Mouse (Mus musculus) thymus, adult 2 months (tissue): ENCODE data around the gene Snrk. TPM values are rescaled to one million over a fixed set of nuclear protein-coding genes. Genes with fewer than 3 reads are reported as not detected.
A peak's percentile ranks its signal among the peaks of the same experiment; 100 is the strongest.
"Not testable (repeated sequence)": the region's sequence is repeated elsewhere in the genome, so short reads cannot be mapped to it uniquely, and the experiment has no call there.

Experiments used
- DNase-seq: peaks from one replicate; pipeline ENCODE4 v3.0.0; 2021
- H3K27ac ChIP-seq: fragments of 200-500 bp; 2 replicates; pipeline ENCODE4 v1.5.1; 2012; ENCODE audit warnings: low read length, control low read depth; ENCODE audit not compliant: control insufficient read depth, insufficient read depth
- H3K27me3 ChIP-seq: fragments of 200-500 bp; 2 replicates; pipeline ENCODE4 v1.6.1; 2012; ENCODE audit warnings: mild to moderate bottlenecking, low read length, moderate library complexity, mixed read lengths; ENCODE audit not compliant: control insufficient read depth, insufficient read depth
- H3K36me3 ChIP-seq: fragments of 200-500 bp; 2 replicates; pipeline ENCODE4 v1.6.1; 2012; ENCODE audit warnings: mild to moderate bottlenecking, low read length, moderate library complexity; ENCODE audit not compliant: control insufficient read depth, insufficient read depth
- H3K4me1 ChIP-seq: fragments of 200-500 bp; replicated peaks from 2 replicates; pipeline ENCODE4 v1.6.1; 2012; ENCODE audit warnings: low read length; ENCODE audit not compliant: control insufficient read depth, insufficient read depth
- H3K4me3 ChIP-seq: fragments of 200-500 bp; 2 replicates; pipeline ENCODE4 v1.5.1; 2012; ENCODE audit warnings: mild to moderate bottlenecking, low read length, control low read depth, moderate library complexity; ENCODE audit not compliant: control insufficient read depth, insufficient read depth
- CTCF ChIP-seq: fragments of 200-500 bp; IDR thresholded peaks from 2 replicates; pipeline ENCODE4 v1.5.1; 2012; ENCODE audit warnings: mild to moderate bottlenecking, control low read depth, low read length, moderate library complexity, borderline replicate concordance; ENCODE audit not compliant: control insufficient read depth, poor library complexity, insufficient read depth; ENCODE audit errors: extremely low read depth
- POLR2A ChIP-seq: fragments of 200-500 bp; IDR thresholded peaks from 2 replicates; pipeline ENCODE4 v1.6.1; 2012; ENCODE audit warnings: mild to moderate bottlenecking, low read length, control low read depth, moderate library complexity; ENCODE audit not compliant: control insufficient read depth, poor library complexity, insufficient read depth; ENCODE audit errors: extremely low read depth
- WGBS: fragments of 180-500 bp; shearing (Covaris S2); methylation state at CpG from one replicate; pipeline ENCODE4 v1.1.7; 2018; 5-methylcytosine and 5-hydroxymethylcytosine counted together
- polyA plus RNA-seq: library from polyadenylated mRNA; depleted of rRNA; stranded (reverse); fragments of >200 nt; gene quantifications from 2 replicates; pipeline ENCODE4 v1.2.3, GENCODE M21; 2012

Snrk gene
- polyA plus RNA-seq, 1 experiment: 50.0 TPM

DNA sequence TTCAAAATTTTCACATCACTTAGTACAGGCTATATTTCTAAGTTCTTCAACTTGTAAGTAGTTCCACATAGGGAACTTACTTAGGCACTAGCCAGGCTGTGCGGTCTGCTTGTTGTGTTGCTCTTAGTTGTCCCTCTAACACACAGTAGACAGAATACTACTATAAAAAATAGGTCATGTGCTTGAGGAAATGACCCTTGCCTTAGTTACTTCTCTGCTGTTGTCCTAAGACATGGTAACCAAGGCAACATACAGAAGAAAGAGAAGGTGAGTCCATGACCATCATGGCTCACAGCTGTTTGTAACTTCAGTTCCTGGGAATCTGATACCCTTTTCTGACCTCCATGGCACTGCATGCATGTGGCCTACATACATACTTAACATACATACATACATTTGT is 38.1 kb downstream of the Snrk start:
- Histone ChIP-seq H3K4me3 (no peak overlapping the region), H3K36me3 (peaks cover 21% of the 10 kb centered on the region), H3K27ac (no peak overlapping the region), H3K27me3 (no peaks in the 10 kb centered on the region), H3K4me1 (peaks cover 4% of the 10 kb centered on the region)
- WGBS: 95% methylated on average over 1 of the region's 1 CpGs
- TF ChIP-seq POLR2A: no peak
- TF ChIP-seq CTCF: no peak
- DNase-seq: no peak

DNA sequence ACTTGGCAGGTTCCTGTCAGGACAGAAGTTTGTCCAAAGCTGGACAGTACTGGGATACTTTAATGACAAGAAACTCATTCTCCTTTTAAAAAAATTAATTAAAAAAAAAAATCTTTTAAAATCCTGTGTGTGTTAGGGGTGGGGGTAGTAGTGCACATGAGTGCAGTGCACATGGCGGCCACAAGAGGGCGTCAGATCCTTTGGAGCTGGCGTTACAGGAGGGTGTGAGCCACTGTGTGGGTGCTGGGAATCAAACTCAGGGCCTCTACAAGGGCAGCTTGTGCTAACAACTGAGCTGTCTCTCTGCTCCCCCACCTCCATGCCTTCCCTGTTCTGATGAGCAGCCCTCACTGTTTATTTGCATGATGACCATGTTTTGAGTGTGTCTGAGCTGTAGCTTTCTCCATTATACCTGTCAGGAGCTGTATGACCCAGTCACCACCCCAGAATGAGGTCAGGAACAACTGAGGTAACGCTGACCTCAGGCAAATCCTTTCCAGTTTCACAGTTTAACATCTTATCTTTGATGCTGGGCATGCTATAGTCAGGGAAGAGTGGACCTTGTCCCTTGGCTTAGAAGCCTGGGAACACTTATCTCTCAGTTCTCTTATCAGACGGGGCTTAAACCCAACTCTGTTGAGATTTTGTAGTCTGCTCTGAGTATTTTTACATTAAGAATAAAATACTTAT is 39.5 kb downstream of the Snrk start:
- TF ChIP-seq CTCF (peak; percentile 70; the same call in 1 of the 2 replicates), POLR2A (no peak)
- H3K27me3 ChIP-seq: no peaks in the 10 kb centered on the region
- peaks cover 31% of the 10 kb centered on the region for H3K36me3 ChIP-seq
- DNase-seq: no peak
- 97% methylated on average over 5 of the region's 5 CpGs for WGBS
- H3K4me3 ChIP-seq: no peak overlapping the region
- no peaks in the 10 kb centered on the region for H3K4me1 ChIP-seq
- no peak overlapping the region for H3K27ac ChIP-seq

DNA sequence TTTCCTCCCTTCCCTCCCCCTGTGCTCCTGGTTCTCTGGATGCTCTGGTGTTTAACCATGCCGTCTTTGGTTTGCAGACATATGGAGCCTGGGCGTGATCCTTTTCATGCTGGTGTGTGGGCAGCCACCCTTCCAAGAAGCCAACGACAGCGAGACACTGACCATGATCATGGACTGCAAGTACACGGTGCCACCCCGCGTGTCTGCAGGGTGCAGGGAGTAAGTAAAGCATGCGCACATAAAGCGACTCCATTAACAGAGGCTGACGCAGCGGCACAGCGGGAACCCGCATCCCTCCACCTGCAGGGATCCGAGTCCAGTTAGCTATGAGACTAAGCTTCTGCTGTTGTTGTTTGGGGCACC is 40.0 kb downstream of the Snrk start:
- DNase-seq: no peak
- H3K4me3 ChIP-seq: no peak overlapping the region
- WGBS: 98% methylated on average over 14 of the region's 14 CpGs
- H3K27ac ChIP-seq: no peak overlapping the region
- no peaks in the 10 kb centered on the region for H3K27me3 ChIP-seq
- TF ChIP-seq CTCF: no peak
- TF ChIP-seq POLR2A: no peak
- H3K36me3 ChIP-seq: peaks cover 31% of the 10 kb centered on the region
- H3K4me1 ChIP-seq: no peaks in the 10 kb centered on the region

DNA sequence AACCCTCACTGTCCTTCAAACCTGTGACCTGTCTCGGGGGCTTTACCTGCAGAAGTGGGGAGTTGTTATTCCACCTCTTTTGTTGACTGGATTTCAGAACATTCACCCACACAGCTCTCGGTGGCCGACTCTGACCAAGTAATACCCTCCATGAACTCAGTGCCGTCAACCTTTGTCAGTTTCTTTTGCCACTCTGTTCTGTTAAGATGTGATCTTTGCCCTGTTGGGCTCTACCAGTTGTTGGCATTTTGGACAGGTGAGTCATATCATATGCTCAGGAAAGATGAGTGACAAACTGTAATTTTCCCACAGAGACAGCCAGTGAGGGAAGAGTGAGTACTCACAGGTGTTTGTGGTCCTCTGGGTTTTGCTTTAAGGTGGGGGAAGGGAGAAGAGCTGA is 47.5 kb downstream of the Snrk start:
- Histone ChIP-seq H3K4me1 (0 out of 2 replicates have a peak, but pooled peaks cover 2% of the 10 kb centered on the region), H3K27ac (no peak overlapping the region), H3K27me3 (no peaks in the 10 kb centered on the region), H3K4me3 (no peak overlapping the region), H3K36me3 (peaks cover 44% of the 10 kb centered on the region)
- no peak for TF ChIP-seq POLR2A
- no peak for TF ChIP-seq CTCF
- whole genome bisulfite sequencing: 96% methylated on average over 4 of the region's 4 CpGs
- no peak for DNase-seq

DNA sequence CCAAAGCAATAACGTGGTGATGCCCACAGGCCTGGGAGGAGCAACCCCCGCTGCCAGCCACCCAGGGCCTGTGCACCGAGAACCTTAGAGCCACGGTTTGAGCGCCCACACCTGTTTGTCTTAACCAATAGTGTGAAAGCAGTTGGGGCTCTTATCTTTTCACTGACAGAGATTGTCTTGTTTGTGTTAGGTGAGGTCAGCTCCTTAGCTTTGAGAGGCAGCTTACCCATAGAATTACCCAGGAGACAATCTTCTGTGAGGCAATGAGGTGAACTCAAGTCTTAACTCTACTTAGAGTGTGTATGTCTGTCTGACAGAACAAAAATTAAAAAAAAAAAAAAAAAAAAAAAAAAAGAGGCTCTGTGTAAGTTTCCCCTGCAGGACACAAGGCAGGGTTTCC is 50.7 kb downstream of the Snrk start:
- peaks cover 29% of the 10 kb centered on the region for H3K36me3 ChIP-seq
- not testable (repeated sequence) for H3K27me3 ChIP-seq, H3K4me1 ChIP-seq, DNase-seq, H3K4me3 ChIP-seq, H3K27ac ChIP-seq
- WGBS: 94% methylated on average over 5 of the region's 5 CpGs

DNA sequence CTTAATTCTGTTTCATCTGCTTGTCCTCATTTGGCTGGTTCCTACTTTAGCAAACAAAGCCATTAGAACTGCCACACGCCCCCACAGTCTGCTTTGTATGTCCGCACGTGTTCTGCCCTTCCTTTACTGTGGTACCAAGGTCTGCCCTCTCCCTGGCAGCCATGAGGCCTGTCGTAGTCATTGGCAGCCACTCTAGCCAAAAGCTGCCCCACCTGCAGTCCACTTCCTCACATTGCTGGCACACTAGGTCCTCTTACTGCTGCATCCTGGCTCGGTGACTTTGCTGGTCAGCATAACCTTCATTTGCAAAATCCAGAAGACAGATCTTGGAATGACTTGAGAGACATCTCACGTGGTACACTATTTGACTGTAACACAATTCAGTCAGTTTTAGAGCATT is 52.8 kb downstream of the Snrk start:
- H3K27ac ChIP-seq: no peak overlapping the region
- H3K4me1 ChIP-seq: no peaks in the 10 kb centered on the region
- no peak for TF ChIP-seq POLR2A
- no peak for TF ChIP-seq CTCF
- peaks cover 18% of the 10 kb centered on the region for H3K36me3 ChIP-seq
- H3K4me3 ChIP-seq: no peak overlapping the region
- no peaks in the 10 kb centered on the region for H3K27me3 ChIP-seq
- DNase-seq: no peak
- 86% methylated on average over 6 of the region's 6 CpGs for WGBS

DNA sequence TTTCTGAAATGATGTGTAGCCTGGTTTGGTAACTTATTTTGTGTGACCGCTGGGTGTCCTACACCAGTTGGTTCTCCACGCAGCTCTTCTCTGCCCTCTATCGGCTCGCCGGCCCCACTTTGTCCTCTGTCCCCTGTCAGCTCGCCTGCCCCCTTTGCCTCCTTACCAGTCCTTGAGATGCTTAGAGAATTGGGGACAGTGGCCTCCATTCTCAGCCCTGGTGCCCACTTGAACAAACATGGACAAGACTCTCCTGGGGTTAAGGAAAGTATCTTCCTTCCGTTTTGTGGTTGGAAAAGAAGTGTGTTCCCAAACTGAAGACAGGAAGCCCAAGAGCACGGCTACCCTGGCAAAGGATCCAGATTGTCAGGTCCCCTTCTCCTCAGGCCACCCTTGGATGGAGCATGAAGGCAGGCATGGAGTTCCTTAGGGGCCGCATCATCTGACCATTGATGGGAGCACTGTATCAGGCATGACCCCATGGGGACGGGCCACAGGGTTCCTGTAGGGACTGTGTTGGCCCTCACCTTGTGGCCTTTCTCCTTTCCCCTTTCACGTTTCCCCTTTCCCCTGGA is 55.6 kb downstream of the Snrk start:
- H3K27me3 ChIP-seq: no peaks in the 10 kb centered on the region
- WGBS: 95% methylated on average over 11 of the region's 11 CpGs
- no peak for DNase-seq
- no peak overlapping the region for H3K27ac ChIP-seq
- TF ChIP-seq CTCF (no peak), POLR2A (no peak)
- no peaks in the 10 kb centered on the region for H3K36me3 ChIP-seq
- no peak overlapping the region for H3K4me3 ChIP-seq
- peaks cover 2% of the 10 kb centered on the region; the same call in 1 of the 2 replicates for H3K4me1 ChIP-seq
